Mouse (Mus musculus) myocyte (in vitro differentiated cells): ENCODE results near the gene Hes2.
A peak's percentile ranks its signal among the peaks of the same experiment; 100 is the strongest.

Experiments used
- MYOG ChIP-seq, 3 experiments: IDR thresholded peaks; one replicate each; pipeline ENCODE4 v1.6.1; 2011; ENCODE audit warnings: control low read depth in 2 of 3, low read depth in 2 of 3, mild to moderate bottlenecking in 2 of 3; ENCODE audit not compliant: insufficient read length in 2 of 3, control insufficient read depth in 1 of 3, insufficient read depth in 1 of 3
- POLR2AphosphoS2 ChIP-seq: IDR thresholded peaks from one replicate; pipeline ENCODE4 v1.6.1; 2011; ENCODE audit warnings: low read depth, control low read depth; ENCODE audit not compliant: insufficient read length

DNA sequence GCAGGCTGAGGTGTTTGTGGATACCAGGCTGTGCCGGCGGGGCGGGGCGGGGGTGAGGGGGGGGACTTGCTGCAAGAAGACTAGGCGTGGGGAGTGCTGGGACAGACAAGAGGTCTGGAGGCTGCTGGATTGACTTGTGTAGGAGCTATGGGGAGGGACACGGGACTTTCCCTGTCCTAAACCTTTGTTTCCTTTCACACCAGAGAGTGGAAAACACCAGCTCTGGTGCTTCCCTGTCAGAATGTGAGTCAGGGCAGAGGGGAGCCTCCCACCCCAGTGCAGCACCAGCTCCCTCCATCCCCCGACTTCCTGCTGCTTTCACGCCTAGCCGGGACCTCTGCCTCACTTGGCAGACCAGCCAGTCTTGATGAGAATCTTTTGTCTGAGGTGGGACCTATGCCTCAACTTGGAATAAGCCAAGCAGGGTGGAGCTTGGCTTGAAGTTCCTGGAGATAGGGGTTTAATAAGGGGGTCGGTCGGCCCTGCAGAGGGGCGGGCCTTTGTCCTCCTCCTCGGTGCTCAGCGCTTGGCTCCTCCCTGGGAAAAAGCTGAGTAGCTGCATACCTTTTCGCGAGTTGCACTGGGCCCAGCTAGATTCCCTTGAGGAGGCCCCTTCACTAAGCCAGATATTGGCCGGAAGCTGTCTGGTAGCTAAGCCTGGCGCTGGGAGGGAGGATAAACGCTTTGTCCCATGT lies 27.0 kb downstream of the Hes2 start:
- TF ChIP-seq POLR2AphosphoS2 = peak; percentile 55
- no peak for TF ChIP-seq MYOG (IDR thresholded peaks at IDR 0.05; ENCODE audit: control insufficient read depth in 1 of 3, insufficient read depth in 1 of 3, insufficient read length in 2 of 3, low read depth in 2 of 3)
